Mouse (Mus musculus) megakaryocyte, adult 5-6 weeks (primary cell): ENCODE results near the gene Gm4737. TPM values are rescaled to one million over a fixed set of nuclear protein-coding genes. Genes with fewer than 3 reads are reported as not detected.

Experiments used
- ATAC-seq: 2 replicates; pipeline ENCODE4 v1.8.0; 2016; ENCODE audit warnings: mild to moderate bottlenecking, inconsistent platforms; ENCODE audit not compliant: poor library complexity, severe bottlenecking
- total RNA-seq, 2 experiments: library from RNA; stranded (forward) in 1 of 2; stranded (reverse) in 1 of 2; fragments of 153-499, 151-499 nt in 1 of 2; fragments of 221-1000, 200-1000 nt in 1 of 2; gene quantifications; 2 replicates each; pipeline versions ENCODE4 v1.2.3 to v1.2.4; 2015 to 2017

The Gm4737 gene
- total RNA-seq (2015) (2.4 and 2.5 TPM in 2 replicates), total RNA-seq (2017) (3.2 and 3.6 TPM in 2 replicates)

GRCm38 (mm10) chr16:46154832-46155231 is at the start of gene Gm4737:
Gene Gm4737 (minus strand): TSS chr16:46155077.
- ATAC-seq, result peak; percentile 54; the same call in 1 of the 2 replicates

DNA sequence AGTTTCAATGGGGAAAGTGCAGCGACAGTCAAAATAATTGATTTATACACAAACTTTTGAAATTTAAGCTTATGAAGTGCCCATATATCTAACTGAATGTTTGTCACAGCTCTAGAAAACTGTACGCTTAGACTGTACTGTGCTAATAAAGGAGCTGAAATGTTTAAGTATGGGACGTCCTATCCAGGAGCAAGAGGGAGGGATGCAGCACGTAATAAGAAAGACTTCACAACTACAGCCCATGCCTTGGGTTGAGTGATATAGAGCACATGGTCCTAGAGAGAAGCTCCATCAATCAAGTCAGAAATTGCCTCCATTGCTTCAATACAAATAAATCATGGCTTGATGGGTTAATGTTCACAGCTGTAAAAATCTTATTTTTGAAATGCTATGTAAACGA is 40.9 kb upstream of the Gm4737 start:
- no peak for ATAC-seq

GRCm38 (mm10) chr16:46183096-46183495 is 28.2 kb upstream of the Gm4737 start:
- no peak for ATAC-seq

DNA sequence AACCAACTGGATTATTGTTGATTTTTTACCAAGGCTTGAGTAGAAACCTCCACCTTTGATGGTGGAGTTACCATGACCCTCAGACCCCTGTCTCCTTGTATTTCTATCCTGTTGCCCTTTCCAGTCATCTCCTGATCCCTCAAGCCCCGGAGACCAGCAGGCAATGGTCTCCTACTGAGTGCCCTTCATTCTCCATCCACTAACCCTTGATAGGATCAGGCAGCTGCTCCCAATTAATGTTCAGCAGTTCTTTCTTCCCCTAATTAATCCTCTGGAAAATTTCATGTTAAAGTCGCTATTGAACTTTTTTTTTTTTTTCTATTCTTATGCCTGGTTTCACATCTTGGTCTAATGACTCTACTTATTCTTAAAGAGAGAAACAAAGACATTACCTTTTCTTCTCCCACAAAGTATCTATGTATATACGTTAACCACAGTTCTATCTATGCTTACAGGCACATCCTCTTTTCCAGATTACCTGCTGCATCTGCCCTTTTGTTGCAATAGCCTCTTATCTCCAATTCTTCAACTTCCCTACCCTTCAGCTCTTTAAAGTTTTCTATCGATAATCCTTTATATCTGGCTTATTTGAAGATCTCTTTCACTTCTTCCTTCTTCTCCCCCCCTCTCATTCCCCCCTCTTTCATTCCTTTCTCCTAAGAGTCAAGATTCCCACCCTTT is 23.4 kb upstream of the Gm4737 start:
- no peak for ATAC-seq

- no peak for ATAC-seq
Measured at GRCm38 (mm10) chr16:46173039-46173438, 18.2 kb upstream of the Gm4737 start.

DNA sequence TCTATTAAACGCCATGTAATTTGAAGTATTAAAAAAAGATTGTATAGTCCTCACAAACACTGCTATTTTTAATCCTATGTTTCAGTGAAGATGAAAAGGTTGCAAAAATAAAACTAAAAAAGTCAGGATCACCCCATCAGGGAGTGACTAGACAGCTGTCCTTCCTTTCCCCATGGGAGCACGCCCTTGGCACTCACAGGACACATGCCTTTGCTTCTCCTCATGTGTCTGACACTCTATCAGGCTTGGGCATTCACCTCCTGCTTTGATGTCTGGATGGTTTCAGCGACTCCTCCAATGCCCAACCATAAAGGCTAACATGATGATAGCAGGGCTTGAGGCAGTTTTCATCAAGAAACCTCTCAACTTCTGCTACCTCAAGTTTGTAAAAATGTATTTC is 12.1 kb upstream of the Gm4737 start:
- no peak for ATAC-seq

DNA sequence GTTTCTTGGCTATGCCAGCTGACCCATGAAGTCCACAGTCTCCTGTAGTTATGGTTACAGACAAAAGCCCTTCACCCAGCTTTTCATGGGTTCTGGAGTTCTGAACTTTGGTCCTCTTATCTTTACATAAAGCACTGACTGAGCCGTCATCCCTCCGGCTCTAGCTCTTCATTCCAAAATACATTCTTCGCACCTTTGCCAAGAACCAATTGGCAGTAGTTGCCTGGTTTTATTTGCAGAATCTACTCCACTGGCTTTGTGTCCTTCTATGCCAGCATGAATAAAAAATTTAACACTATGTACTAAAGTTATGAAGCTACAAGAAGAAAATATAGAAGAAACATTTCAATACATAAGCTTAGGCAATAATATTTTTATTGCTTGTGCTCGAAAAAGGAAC is 10.4 kb upstream of the Gm4737 start:
- no peak for ATAC-seq

- ATAC-seq, result no peak
Measured at GRCm38 (mm10) chr16:46151141-46151540, 3.7 kb downstream of the Gm4737 start.

DNA sequence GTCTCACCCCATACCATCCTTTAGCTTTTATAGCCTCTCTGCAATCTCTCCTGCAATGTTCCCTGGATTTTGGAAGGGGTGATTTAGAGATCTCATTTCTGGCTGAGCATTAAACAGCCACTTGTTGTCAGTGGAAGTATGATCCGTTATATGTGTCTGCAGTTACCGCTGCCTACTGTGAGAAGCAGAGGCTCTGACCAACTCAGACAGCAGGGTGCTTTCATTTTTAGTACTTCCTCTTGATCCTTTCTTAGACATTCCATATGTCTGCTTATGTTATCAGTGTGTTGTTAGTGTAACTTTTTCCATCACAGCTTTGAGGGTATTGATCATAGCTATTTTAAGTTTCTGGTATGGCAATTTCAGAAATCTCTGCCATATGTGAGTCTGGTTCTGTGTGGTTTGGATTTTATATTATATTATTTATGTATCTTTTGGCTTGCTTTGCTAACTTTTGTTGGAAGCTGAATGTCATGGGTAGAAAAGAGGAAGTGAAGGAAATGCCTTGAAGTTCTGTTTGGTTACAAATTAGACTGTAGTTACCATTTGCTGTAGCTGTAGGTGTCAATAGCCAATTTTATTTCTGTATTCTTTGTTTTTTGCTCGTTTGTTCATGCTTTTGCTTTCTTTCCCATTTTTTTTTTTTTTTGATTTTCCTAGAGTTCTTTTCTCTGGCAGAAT is 6.1 kb downstream of the Gm4737 start:
- peak; percentile 45; the same call in 1 of the 2 replicates for ATAC-seq

GRCm38 (mm10) chr16:46146962-46147361 is 7.9 kb downstream of the Gm4737 start:
- ATAC-seq, result no peak

DNA sequence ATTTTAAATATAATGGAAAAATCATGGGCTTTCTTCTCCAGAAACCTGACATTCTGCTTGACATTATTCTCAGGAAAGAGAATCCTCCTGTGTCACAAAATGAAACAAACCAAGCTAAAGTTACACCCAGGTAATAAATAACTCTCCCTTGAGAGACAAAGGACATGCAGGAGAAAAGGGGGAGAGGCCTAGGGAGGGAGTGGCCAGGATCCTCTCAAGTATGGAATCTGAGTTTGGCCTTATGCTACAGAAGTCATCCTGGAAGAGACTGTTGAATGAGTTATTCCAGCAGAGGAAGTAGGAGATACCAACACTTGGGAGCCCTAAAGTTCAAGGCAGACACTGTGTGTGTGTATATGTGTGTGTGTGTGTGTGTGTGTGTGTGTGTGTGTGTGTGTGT is 32.6 kb downstream of the Gm4737 start:
- no peak for ATAC-seq

GRCm38 (mm10) chr16:46121420-46121819 is 33.5 kb downstream of the Gm4737 start:
- ATAC-seq, result no peak

GRCm38 (mm10) chr16:46120607-46121006 is 34.3 kb downstream of the Gm4737 start:
- ATAC-seq, result no peak

GRCm38 (mm10) chr16:46120020-46120419 is 34.9 kb downstream of the Gm4737 start, which contains the start of gene Cd96:
Gene Cd96 (minus strand): TSS chr16:46120251.
- ATAC-seq, result peak; percentile 72

DNA sequence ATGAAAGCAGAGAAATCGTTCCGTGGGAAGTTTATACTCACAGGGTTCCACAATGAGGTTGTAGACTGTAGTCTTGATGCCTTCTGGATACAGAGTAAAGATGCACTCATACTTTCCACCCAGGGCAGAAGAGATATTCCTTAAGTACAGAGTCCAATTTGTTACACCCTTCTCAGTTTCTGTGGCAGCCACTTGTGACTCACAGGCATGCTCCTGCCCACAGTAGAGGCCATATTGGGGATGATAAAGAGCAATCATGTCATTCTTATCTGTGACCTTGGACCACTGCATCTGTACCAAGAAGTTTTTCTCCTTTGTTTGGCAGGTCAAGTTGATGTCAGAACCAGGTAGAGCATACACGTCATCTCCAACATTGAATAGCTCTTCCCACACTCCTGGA is 37.2 kb downstream of the Gm4737 start:
- no peak for ATAC-seq

GRCm38 (mm10) chr16:46114727-46115126 is 40.1 kb downstream of the Gm4737 start:
- ATAC-seq, result no peak

DNA sequence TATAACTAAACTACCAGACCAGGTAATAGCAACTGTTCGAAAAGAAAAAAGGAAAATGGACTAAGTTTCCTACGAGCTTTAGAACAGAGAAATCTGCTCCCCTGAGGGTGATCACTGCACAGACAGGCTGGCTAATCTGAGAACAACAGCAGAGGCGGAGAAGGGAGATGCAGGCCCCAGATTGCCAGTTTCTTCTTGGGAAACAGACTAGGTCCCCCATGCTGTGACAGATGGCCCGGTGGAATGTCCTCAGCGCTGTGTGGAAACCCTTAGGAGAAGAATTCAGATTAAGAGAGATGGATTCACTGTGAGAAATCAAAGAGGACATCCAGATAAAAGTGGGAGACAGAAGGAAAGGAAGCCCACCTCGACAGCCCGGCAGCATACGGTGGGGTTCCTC is 45.3 kb downstream of the Gm4737 start:
- no peak for ATAC-seq

GRCm38 (mm10) chr16:46107431-46107830 is 47.4 kb downstream of the Gm4737 start:
- peak; percentile 40 for ATAC-seq

GRCm38 (mm10) chr16:46104491-46104890 is 50.4 kb downstream of the Gm4737 start:
- peak; percentile 27; the same call in 1 of the 2 replicates for ATAC-seq
